Mouse (Mus musculus): ENCODE measurements around the gene Ggps1.

DNA sequence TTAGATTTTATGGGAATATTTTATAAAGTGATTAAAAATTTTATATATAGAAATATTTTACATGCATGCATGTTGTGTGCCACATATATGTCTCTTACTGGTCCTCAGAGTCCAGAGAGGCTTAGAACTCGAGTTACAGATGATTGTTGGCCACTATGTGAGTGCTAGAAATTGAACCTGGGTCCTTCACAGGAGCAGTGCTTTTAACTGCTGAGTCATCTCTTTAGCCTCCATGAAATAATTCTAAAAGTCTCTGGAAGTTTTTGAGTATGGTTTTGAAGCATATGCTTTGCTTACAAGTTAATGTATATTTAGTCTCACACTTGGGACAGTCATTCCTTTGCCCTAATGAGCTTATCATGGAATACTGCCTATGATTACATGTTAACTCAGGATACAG, 12.0 kb upstream of the Ggps1 start:
- no peak for TF ChIP-seq POLR2A (IDR thresholded peaks at IDR 0.05; ENCODE audit: insufficient read length, low read depth)
- TF ChIP-seq MAX (IDR thresholded peaks at IDR 0.05; ENCODE audit: low read depth): no peak
- TF ChIP-seq POLR2AphosphoS2 (IDR thresholded peaks at IDR 0.05; ENCODE audit: insufficient read length, low read depth): no peak
- TF ChIP-seq E2F4 (IDR thresholded peaks at IDR 0.05; ENCODE audit: insufficient read depth): no peak
- TF ChIP-seq MYOG (IDR thresholded peaks at IDR 0.05; ENCODE audit: control insufficient read depth in 1 of 3, insufficient read depth in 1 of 3, insufficient read length in 2 of 3, low read depth in 2 of 3): no peak
- no peak for TF ChIP-seq REST (IDR thresholded peaks at IDR 0.05; ENCODE audit: insufficient read depth, insufficient read length)
- no peak for TF ChIP-seq SRF (IDR thresholded peaks at IDR 0.05; ENCODE audit: control insufficient read depth, insufficient read length, low read depth)
- no peak for TF ChIP-seq USF1 (IDR thresholded peaks at IDR 0.05; ENCODE audit: low read depth)
- no peak for TF ChIP-seq TCF12 (IDR thresholded peaks at IDR 0.05; ENCODE audit: insufficient read depth, poor library complexity, severe bottlenecking)
- TF ChIP-seq CEBPB (IDR thresholded peaks at IDR 0.05; ENCODE audit: insufficient read depth, poor library complexity, severe bottlenecking): no peak
